Mouse (Mus musculus) midbrain, embryonic 10.5 days (tissue): ENCODE results near the gene Cbx1. TPM values are rescaled to one million over a fixed set of nuclear protein-coding genes. Genes with fewer than 3 reads are reported as not detected.

ENCODE experiments used
- DNase-seq: peaks from one replicate; pipeline ENCODE4 v3.0.0-alpha.2; 2017; ENCODE audit warnings: low spot score
- H3K27ac ChIP-seq: fragments of 300-500 bp; sonication (generic); replicated peaks from 2 replicates; pipeline ENCODE4 v1.5.1; 2016; ENCODE audit warnings: mild to moderate bottlenecking
- H3K27me3 ChIP-seq: fragments of 300-500 bp; sonication (generic); 2 replicates; pipeline ENCODE4 v1.6.1; 2016; ENCODE audit warnings: low read depth, mild to moderate bottlenecking; ENCODE audit not compliant: poor library complexity, severe bottlenecking
- H3K36me3 ChIP-seq: fragments of 300-500 bp; sonication (generic); 2 replicates; pipeline ENCODE4 v1.6.1; 2016; ENCODE audit warnings: mild to moderate bottlenecking, moderate library complexity
- H3K4me1 ChIP-seq: fragments of 300-500 bp; sonication (generic); 2 replicates; pipeline ENCODE4 v1.6.1; 2016
- H3K4me3 ChIP-seq: fragments of 300-500 bp; sonication (generic); 2 replicates; pipeline ENCODE4 v1.5.1; 2016; ENCODE audit warnings: mild to moderate bottlenecking, moderate library complexity
- H3K9me3 ChIP-seq: fragments of 300-500 bp; sonication (generic); replicated peaks from 2 replicates; pipeline ENCODE4 v1.6.1; 2016; ENCODE audit warnings: mild to moderate bottlenecking
- WGBS: fragments of 180-500 bp; shearing (Covaris S2); methylation state at CpG from one replicate; pipeline ENCODE4 v1.1.7; 2016; 5-methylcytosine and 5-hydroxymethylcytosine counted together
- polyA plus RNA-seq: library from polyadenylated mRNA; unstranded; fragments of >200 nt; fragmentation: Nextera tagmentation; extraction: Ambion mirVana; gene quantifications from 2 replicates; pipeline ENCODE4 v1.2.1, GENCODE M21; 2016

Cbx1 gene
- polyA plus RNA-seq, 1 experiment from 2014 or later: 198 TPM

DNA sequence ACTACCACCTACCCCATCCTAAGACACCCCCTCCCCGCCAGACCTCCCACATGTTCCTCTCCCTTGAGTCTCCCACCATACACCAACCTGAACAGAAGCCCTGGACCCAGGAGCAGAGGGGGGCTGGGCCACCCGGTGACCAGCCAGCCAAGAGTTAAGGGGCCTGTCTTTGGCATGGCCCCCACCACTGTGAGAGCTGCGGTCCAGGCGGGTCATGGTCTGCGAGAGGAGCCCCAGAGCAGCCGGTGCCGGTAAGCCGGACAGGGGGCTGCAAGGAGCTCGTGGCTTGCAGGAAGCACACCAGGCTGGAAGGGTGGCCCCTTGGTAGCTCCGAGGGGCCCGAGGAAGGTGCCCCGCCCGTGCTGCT is 34.5 kb downstream of the Cbx1 start:
- 4% methylated on average over 13 of the region's 13 CpGs for WGBS
- DNase-seq: no peak
- no peaks in the 10 kb centered on the region for H3K9me3 ChIP-seq
- H3K27ac ChIP-seq: peak overlapping the region; percentile 89
- no peaks in the 10 kb centered on the region for H3K27me3 ChIP-seq
- peaks cover 64% of the 10 kb centered on the region for H3K4me1 ChIP-seq
- H3K4me3 ChIP-seq: peak overlapping the region; percentile 65
- H3K36me3 ChIP-seq: peaks cover 82% of the 10 kb centered on the region

DNA sequence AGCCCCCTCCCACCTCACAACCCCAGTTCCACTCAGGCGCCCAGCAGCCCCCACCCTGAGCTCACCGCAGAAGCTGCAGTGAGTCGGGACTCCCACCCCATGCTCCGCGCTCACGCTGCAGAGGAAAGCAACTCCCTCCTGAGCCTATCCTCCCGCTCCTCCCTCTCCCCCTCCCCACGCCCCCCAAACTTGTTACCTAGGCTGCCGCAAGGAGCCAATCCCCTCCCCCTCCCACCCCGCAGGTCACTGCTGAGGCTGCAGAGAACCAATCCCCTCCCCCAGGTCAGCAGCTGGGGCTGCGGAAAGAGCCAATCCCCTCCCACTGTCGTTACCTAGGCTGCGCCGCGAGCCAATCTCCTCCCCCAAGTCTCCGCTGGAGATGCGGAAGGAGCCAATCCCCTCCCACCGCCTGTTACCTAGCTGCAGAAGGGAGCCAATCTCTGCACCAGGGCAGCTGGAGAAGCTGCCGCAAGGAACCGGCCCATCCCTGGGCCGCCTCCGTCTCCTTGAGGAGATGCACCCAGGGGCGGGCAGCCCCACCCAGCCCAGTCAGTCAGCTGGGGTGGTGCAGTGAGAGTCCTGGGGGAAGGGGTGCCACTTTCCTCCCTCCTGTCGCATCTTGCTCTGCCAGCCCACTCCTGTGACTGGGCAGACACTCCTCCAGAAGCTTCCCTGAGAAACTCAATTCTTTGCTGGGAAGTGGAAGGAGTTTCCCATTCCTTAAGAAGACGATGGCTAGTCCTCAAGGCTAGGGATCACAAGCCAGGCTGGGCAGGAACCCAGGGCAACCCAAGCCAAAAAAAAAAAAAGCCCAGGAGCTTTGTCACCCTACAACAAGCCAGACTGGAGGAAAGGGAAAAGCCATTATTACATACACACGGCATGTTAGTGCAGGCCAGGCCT is 35.2 kb downstream of the Cbx1 start:
- Histone ChIP-seq H3K36me3 (peaks cover 75% of the 10 kb centered on the region), H3K4me3 (peak overlapping the region; percentile 65), H3K27ac (peak overlapping the region; percentile 89), H3K4me1 (peaks cover 70% of the 10 kb centered on the region), H3K27me3 (no peaks in the 10 kb centered on the region), H3K9me3 (no peaks in the 10 kb centered on the region)
- 1% methylated on average over 24 of the region's 26 CpGs for WGBS
- DNase-seq: peak; percentile 94

DNA sequence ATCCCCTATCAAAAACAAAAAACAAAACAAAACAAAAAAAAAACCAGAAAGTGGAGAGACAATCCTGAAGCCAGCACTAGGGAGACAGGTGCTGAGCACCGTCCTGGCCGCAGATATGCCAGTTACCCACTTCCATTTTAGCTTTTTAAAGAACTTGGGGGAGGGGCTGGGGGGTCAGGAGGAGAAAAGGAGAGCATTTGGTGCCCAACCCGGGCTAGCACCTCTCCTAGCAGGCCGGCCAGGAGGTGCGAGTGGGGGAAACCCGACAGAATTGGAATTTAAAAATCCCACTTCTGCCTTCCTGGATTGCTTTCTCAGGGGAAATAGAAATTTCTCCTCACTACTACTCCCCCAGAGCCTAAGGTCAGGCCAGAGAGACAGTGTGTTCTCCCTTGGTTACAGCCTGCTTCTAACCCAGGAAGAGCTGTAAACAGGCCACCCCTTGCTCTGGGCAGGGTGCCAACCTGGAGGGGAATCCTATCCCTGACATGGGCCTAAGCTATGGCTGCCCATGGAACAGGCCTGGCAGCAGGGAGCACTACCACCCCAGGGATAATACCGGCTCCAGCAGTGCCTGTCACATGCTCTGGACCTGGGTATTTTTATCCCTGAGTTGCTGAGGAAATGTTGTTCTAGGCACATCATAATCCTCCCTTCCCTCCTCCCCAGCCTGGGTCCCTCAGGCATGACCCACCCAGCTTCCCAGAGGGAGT is 36.0 kb downstream of the Cbx1 start:
- DNase-seq: no peak
- Histone ChIP-seq H3K4me3 (peak overlapping the region; percentile 65), H3K4me1 (peaks cover 72% of the 10 kb centered on the region), H3K9me3 (no peaks in the 10 kb centered on the region), H3K27me3 (no peaks in the 10 kb centered on the region), H3K36me3 (peaks cover 67% of the 10 kb centered on the region), H3K27ac (peak overlapping the region; percentile 89)
- 50% methylated on average over 7 of the region's 7 CpGs for WGBS

GRCm38 (mm10) chr11:96826481-96826880 is 37.6 kb downstream of the Cbx1 start:
- Histone ChIP-seq H3K4me1 (peaks cover 81% of the 10 kb centered on the region), H3K27ac (no peak overlapping the region), H3K4me3 (peak overlapping the region; percentile 92; the same call in 1 of the 2 replicates), H3K36me3 (peaks cover 51% of the 10 kb centered on the region), H3K9me3 (no peaks in the 10 kb centered on the region), H3K27me3 (no peaks in the 10 kb centered on the region)
- no peak for DNase-seq
- WGBS: 89% methylated on average over 2 of the region's 2 CpGs

DNA sequence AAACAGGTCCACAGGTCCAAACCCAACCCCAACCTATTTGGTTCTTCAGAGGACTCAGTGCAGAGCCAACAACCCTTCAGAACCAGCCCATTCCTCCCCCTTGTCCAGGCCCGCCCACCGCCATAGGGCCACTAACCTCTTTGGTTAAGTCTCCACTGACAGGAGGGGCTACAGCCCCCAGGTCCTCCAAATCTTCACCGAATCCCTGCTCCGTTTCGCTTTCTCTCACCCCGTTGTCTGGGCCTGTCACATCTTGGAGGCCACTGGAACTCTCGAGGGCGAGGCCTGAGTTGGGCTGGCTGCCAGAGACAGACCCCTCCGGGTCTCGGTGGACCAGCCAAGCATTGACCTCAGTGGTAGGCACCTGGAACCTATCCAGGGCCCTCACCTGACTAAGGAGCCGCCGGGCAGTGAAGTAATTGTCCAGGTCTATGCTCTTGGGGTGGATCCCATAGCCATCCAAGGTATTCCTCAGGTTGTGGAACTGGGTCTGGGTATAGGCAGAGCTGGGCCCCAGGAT is 38.2 kb downstream of the Cbx1 start:
- peaks cover 45% of the 10 kb centered on the region for H3K36me3 ChIP-seq
- H3K27ac ChIP-seq: no peak overlapping the region
- H3K9me3 ChIP-seq: no peaks in the 10 kb centered on the region
- H3K4me3 ChIP-seq: peak overlapping the region; percentile 92
- peaks cover 81% of the 10 kb centered on the region for H3K4me1 ChIP-seq
- DNase-seq: no peak
- no peaks in the 10 kb centered on the region for H3K27me3 ChIP-seq
- 90% methylated on average over 12 of the region's 12 CpGs for WGBS

DNA sequence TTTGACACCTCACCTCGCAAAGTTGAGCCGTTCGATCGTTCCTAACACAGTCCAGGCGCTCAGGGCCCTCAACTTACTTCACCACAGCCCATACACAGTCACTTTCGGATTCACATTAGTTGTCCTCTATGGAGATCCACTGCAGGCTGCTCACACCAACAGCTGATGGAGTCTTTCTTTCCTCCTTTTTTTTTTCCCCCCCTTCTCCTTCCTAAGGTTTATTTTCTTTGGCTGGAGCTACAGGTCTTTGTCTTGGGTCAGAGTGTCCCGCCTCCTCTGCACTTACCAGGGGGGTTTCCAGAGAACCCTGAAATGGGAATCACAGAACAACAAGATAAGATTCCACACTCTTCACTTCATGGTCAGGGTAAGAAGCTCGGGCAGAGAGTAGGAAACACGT is 39.0 kb downstream of the Cbx1 start:
- Histone ChIP-seq H3K4me1 (peaks cover 73% of the 10 kb centered on the region), H3K4me3 (peak overlapping the region; percentile 92; the same call in 1 of the 2 replicates), H3K36me3 (peaks cover 37% of the 10 kb centered on the region), H3K9me3 (no peaks in the 10 kb centered on the region), H3K27ac (no peak overlapping the region), H3K27me3 (no peaks in the 10 kb centered on the region)
- DNase-seq: no peak
- WGBS: 85% methylated on average over 9 of the region's 9 CpGs

- Histone ChIP-seq H3K27ac (peak overlapping the region; percentile 97), H3K9me3 (no peaks in the 10 kb centered on the region), H3K4me1 (peaks cover 64% of the 10 kb centered on the region), H3K4me3 (peak overlapping the region; percentile 92), H3K36me3 (peaks cover 33% of the 10 kb centered on the region), H3K27me3 (no peaks in the 10 kb centered on the region)
- DNase-seq: no peak
- WGBS: 23% methylated on average over 10 of the region's 10 CpGs
Observed at GRCm38 (mm10) chr11:96828881-96829280, 40.0 kb downstream of the Cbx1 start.

DNA sequence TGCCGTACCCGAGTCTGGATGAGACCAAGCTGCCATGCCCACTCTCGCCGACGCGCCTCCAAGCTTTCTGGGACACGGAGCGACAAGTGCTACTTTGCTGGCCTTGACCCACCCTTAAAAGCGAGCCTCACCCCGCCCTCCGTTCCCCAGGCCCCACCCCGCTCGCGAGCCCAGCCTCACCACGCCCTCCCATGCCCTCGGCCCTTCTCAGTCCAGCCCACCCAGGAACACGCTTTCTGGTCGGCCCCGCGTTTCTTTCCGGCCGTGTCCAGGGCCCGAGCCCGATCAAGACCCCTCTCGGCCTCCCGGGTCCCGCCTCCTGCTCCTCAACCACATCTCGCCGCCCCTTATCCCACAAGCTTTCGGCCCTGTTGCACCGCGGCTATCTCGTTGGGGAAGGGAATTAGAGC is 40.5 kb downstream of the Cbx1 start:
- H3K27ac ChIP-seq: peak overlapping the region; percentile 97
- H3K36me3 ChIP-seq: peaks cover 33% of the 10 kb centered on the region
- no peaks in the 10 kb centered on the region for H3K27me3 ChIP-seq
- H3K4me3 ChIP-seq: peak overlapping the region; percentile 92
- under 1% methylated on average over 33 of the region's 33 CpGs for WGBS
- peaks cover 58% of the 10 kb centered on the region for H3K4me1 ChIP-seq
- H3K9me3 ChIP-seq: no peaks in the 10 kb centered on the region
- peak; percentile 87 for DNase-seq

- H3K9me3 ChIP-seq: no peaks in the 10 kb centered on the region
- peaks cover 32% of the 10 kb centered on the region for H3K36me3 ChIP-seq
Observed at GRCm38 (mm10) chr11:96829813-96830538, 41.0 kb downstream of the Cbx1 start, which contains the start of gene Nfe2l1. TSS of gene Nfe2l1 (minus strand) at chr11:96829968.

GRCm38 (mm10) chr11:96830539-96831216 is 41.8 kb downstream of the Cbx1 start:
- 26% methylated on average over 13 of the region's 13 CpGs for WGBS
- no peak for DNase-seq
- no peaks in the 10 kb centered on the region for H3K27me3 ChIP-seq
- H3K27ac ChIP-seq: peak overlapping the region; percentile 97
- peaks cover 46% of the 10 kb centered on the region for H3K4me1 ChIP-seq
- peak overlapping the region; percentile 92 for H3K4me3 ChIP-seq
- H3K9me3 ChIP-seq: no peaks in the 10 kb centered on the region
- peaks cover 25% of the 10 kb centered on the region for H3K36me3 ChIP-seq

More at GRCm38 (mm10) chr11:96829813-96830538, 41.0 kb downstream of the Cbx1 start, which contains the start of gene Nfe2l1:
- under 1% methylated on average over 51 of the region's 51 CpGs for WGBS
- H3K27me3 ChIP-seq: no peaks in the 10 kb centered on the region
- peaks cover 53% of the 10 kb centered on the region for H3K4me1 ChIP-seq
- H3K27ac ChIP-seq: peak within 1 kb of the TSS; percentile 97
- peak within 1 kb of the TSS; percentile 92 for H3K4me3 ChIP-seq
- DNase-seq: peak; percentile 98

GRCm38 (mm10) chr11:96831516-96831915 is 42.6 kb downstream of the Cbx1 start:
- DNase-seq: no peak
- Histone ChIP-seq H3K9me3 (no peaks in the 10 kb centered on the region), H3K4me1 (peaks cover 37% of the 10 kb centered on the region), H3K27ac (no peak overlapping the region), H3K4me3 (no peak overlapping the region), H3K27me3 (no peaks in the 10 kb centered on the region), H3K36me3 (peaks cover 17% of the 10 kb centered on the region)
- WGBS: 77% methylated on average over 4 of the region's 4 CpGs

- H3K9me3 ChIP-seq: no peaks in the 10 kb centered on the region
- H3K27me3 ChIP-seq: no peaks in the 10 kb centered on the region
- no peak overlapping the region for H3K4me3 ChIP-seq
- peaks cover 7% of the 10 kb centered on the region for H3K36me3 ChIP-seq
- peaks cover 29% of the 10 kb centered on the region for H3K4me1 ChIP-seq
- WGBS: 91% methylated on average over 3 of the region's 3 CpGs
- no peak overlapping the region for H3K27ac ChIP-seq
- no peak for DNase-seq
Observed at GRCm38 (mm10) chr11:96832541-96832940, 43.6 kb downstream of the Cbx1 start.
